In genomic region chrX:169826947-169827346, GRCm38 (mm10) we compare ENCODE assay signal across 13 mouse cellular contexts. TPM values are rescaled to one million over a fixed set of nuclear protein-coding genes. Genes with fewer than 3 reads are reported as not detected.
DNase-seq lines count a peak whose midpoint lies in the region; ATAC-seq and TF ChIP-seq lines count a peak whose summit lies in the region.
"Had no signal": no experiment of that assay in that cellular context is flagged by ENCODE, and none has a peak within 500 bp of the region (broad histone marks: within the 10 kb centered on the region; RNA-seq: fewer than 3 reads in every experiment).

No protein-coding gene starts in this region.

- peak; percentile 2 for DNase-seq in lung, postnatal 10 days
- DNase-seq in lung, postnatal 0 days (ENCODE audit: low spot score) = no peak
- peak; percentile 40 for DNase-seq in hindbrain, embryonic 11.5 days (ENCODE audit: low spot score)
- DNase-seq in mesoderm, embryonic 11.5 days (ENCODE audit: low read depth, low spot score) = peak; percentile 32
- peak; percentile 53 for DNase-seq in right cerebral cortex, postnatal 4 days
- no peak for DNase-seq in thymus, postnatal 25 days
- DNase-seq: gastrocnemius, postnatal 25 days; liver, embryonic 13.5 days had no signal

- 61% methylated on average over 10 of the region's 10 CpGs for WGBS in lung, postnatal 0 days
- 36% methylated on average over 10 of the region's 10 CpGs for WGBS in hindbrain, embryonic 11.5 days
- WGBS in heart, embryonic 11.5 days (ENCODE audit: insufficient replicate concordance) = 62% methylated on average over 10 of the region's 10 CpGs

- no peak overlapping the region for H3K4me2 ChIP-seq in lung, postnatal 0 days (replicated peaks; ENCODE audit: low read depth, low read length)
- H3K4me2 ChIP-seq in hindbrain, embryonic 11.5 days (replicated peaks; ENCODE audit: low read depth, low read length) = no peak overlapping the region
- H3K4me2 ChIP-seq in heart, embryonic 11.5 days = no peak overlapping the region
- H3K4me2 ChIP-seq: intestine, embryonic 15.5 days; liver, embryonic 13.5 days; stomach, embryonic 15.5 days had no signal

- no peaks in the 10 kb centered on the region for H3K4me1 ChIP-seq in lung, postnatal 0 days (ENCODE audit: insufficient read depth, low read depth, low read length)
- H3K4me1 ChIP-seq in hindbrain, embryonic 11.5 days (replicated peaks; ENCODE audit: control insufficient read depth, insufficient read depth, low read length) = no peaks in the 10 kb centered on the region
- H3K4me1 ChIP-seq in heart, embryonic 11.5 days (ENCODE audit: control insufficient read depth, insufficient read depth, low read length) = no peaks in the 10 kb centered on the region
- H3K4me1 ChIP-seq: intestine, embryonic 15.5 days; liver, embryonic 13.5 days; stomach, embryonic 15.5 days had no signal

- H3K36me3 ChIP-seq in lung, postnatal 0 days (ENCODE audit: insufficient read depth, low read length) = no peaks in the 10 kb centered on the region
- no peaks in the 10 kb centered on the region for H3K36me3 ChIP-seq in hindbrain, embryonic 11.5 days (ENCODE audit: control insufficient read depth, insufficient read depth, low read length)
- H3K36me3 ChIP-seq in heart, embryonic 11.5 days (ENCODE audit: control insufficient read depth, insufficient read depth, low read length) = no peaks in the 10 kb centered on the region
- H3K36me3 ChIP-seq: intestine, embryonic 15.5 days; liver, embryonic 13.5 days; stomach, embryonic 15.5 days had no signal

- TF ChIP-seq CTCF in lung, postnatal 0 days (IDR thresholded peaks at IDR 0.05) = no peak

- H3K4me3 ChIP-seq in lung, postnatal 0 days (ENCODE audit: low read depth, low read length) = no peak overlapping the region
- H3K4me3 ChIP-seq in hindbrain, embryonic 11.5 days (ENCODE audit: low read depth, low read length) = peak overlapping the region; percentile 3; the same call in 1 of the 2 replicates
- H3K4me3 ChIP-seq in heart, embryonic 11.5 days (ENCODE audit: low read depth, low read length) = no peak overlapping the region
- H3K4me3 ChIP-seq: intestine, embryonic 15.5 days; liver, embryonic 13.5 days; stomach, embryonic 15.5 days had no signal

- H3K27me3 ChIP-seq in lung, postnatal 0 days (replicated peaks; ENCODE audit: insufficient read depth, low read length) = no peaks in the 10 kb centered on the region
- H3K27me3 ChIP-seq in hindbrain, embryonic 11.5 days (ENCODE audit: control insufficient read depth, insufficient read depth, low read length) = no peaks in the 10 kb centered on the region
- H3K27me3 ChIP-seq in heart, embryonic 11.5 days (ENCODE audit: control insufficient read depth, insufficient read depth, low read length) = no peaks in the 10 kb centered on the region
- H3K27me3 ChIP-seq: CH12.LX; intestine, embryonic 15.5 days had no signal

- no peak for ATAC-seq in lung, postnatal 0 days
- peak; percentile 68 for ATAC-seq in hindbrain, embryonic 11.5 days (ENCODE audit: low FRiP score)
- no peak for ATAC-seq in heart, embryonic 11.5 days (replicated peaks; ENCODE audit: insufficient number of reproducible peaks, low FRiP score, low TSS enrichment)
- ATAC-seq in erythroid progenitor cell, adult 5-6 weeks (replicated peaks; ENCODE audit: low FRiP score, poor library complexity, severe bottlenecking) = no peak
- ATAC-seq: intestine, embryonic 15.5 days had no signal

- H3K27ac ChIP-seq in lung, postnatal 0 days (ENCODE audit: low read length) = no peak overlapping the region
- no peak overlapping the region for H3K27ac ChIP-seq in hindbrain, embryonic 11.5 days (ENCODE audit: low read depth, low read length)
- no peak overlapping the region for H3K27ac ChIP-seq in heart, embryonic 11.5 days (ENCODE audit: low read depth, low read length)
- H3K27ac ChIP-seq: intestine, embryonic 15.5 days; liver, embryonic 13.5 days; stomach, embryonic 15.5 days had no signal

- no peak for TF ChIP-seq EP300 in lung, postnatal 0 days (IDR thresholded peaks at IDR 0.05)

- H3K9ac ChIP-seq in lung, postnatal 0 days (replicated peaks; ENCODE audit: low read depth) = no peak overlapping the region
- no peak overlapping the region for H3K9ac ChIP-seq in hindbrain, embryonic 11.5 days (ENCODE audit: low read depth, low read length)
- no peak overlapping the region for H3K9ac ChIP-seq in heart, embryonic 11.5 days (ENCODE audit: low read depth, low read length)
- H3K9ac ChIP-seq: intestine, embryonic 15.5 days; liver, embryonic 13.5 days; stomach, embryonic 15.5 days had no signal

- no peaks in the 10 kb centered on the region for H3K9me3 ChIP-seq in lung, postnatal 0 days (ENCODE audit: low read length)
- H3K9me3 ChIP-seq in hindbrain, embryonic 11.5 days (ENCODE audit: control insufficient read depth, low read length) = no peaks in the 10 kb centered on the region
- no peaks in the 10 kb centered on the region for H3K9me3 ChIP-seq in heart, embryonic 11.5 days (replicated peaks; ENCODE audit: control insufficient read depth, low read length)
- H3K9me3 ChIP-seq: intestine, embryonic 15.5 days; liver, embryonic 13.5 days; stomach, embryonic 15.5 days had no signal

RNA-seq across cellular contexts. Expression of gene 4933400A11Rik, which starts 47.5 kb away (rescaled TPM):
- not detected in 2 replicates for polyA plus RNA-seq in lung, postnatal 0 days (2015; fragmentation: Nextera tagmentation; extraction: Ambion mirVana)
- polyA plus RNA-seq in hindbrain, embryonic 11.5 days (2014; fragmentation: Nextera tagmentation; extraction: Ambion mirVana) = 0.20 and 0.28 TPM in 2 replicates
- 0.13 and 0.30 TPM in 2 replicates for polyA plus RNA-seq in heart, embryonic 11.5 days (2014; fragmentation: Nextera tagmentation; extraction: Ambion mirVana)
- total RNA-seq in erythroid progenitor cell, adult 5-6 weeks (2015; ENCODE audit: low replicate concordance) = not detected in 2 replicates
- total RNA-seq in erythroid progenitor cell, adult 5-6 weeks (2017; ENCODE audit: low replicate concordance) = not detected in 2 replicates
- total RNA-seq: CH12.LX; gastrocnemius, postnatal 25 days had no signal
- polyA plus RNA-seq: liver, embryonic 13.5 days had no signal

Comparison
In these comparisons a context has a peak if more than half of its experiments do, and no peak if none do; other contexts are left out.
1. DNase-seq: peak in lung, postnatal 10 days (single experiment), hindbrain, embryonic 11.5 days (single experiment), mesoderm, embryonic 11.5 days (single experiment) and right cerebral cortex, postnatal 4 days (single experiment); none in lung, postnatal 0 days (single experiment) and thymus, postnatal 25 days (single experiment).